Mouse (Mus musculus): Measurements from ENCODE around the gene Oasl1.
A peak's percentile ranks its signal among the peaks of the same experiment; 100 is the strongest.

Gene Oasl1

DNA sequence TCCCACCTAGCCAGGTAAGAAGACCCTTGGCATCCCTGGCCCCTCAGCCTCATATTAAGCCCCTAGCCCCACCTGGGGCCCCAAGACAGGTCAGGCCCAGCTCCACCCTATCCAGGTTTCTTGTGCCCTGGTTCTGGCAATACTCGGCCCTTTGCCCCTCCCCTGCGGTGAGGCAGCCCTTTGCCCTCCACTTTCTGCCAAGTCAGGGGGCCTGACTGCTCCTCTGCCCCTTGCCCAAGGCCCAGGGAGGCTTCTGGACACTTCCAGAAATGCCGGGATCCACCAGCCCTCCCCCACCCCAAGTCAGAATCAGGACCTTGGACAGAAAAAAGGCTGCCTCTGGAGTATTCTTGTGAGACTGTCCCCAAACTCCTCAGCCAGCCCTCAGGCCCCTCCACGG, 46.0 kb downstream of the Oasl1 start:
- DNase-seq (ENCODE audit: low spot score in 2 of 2): no peak

DNA sequence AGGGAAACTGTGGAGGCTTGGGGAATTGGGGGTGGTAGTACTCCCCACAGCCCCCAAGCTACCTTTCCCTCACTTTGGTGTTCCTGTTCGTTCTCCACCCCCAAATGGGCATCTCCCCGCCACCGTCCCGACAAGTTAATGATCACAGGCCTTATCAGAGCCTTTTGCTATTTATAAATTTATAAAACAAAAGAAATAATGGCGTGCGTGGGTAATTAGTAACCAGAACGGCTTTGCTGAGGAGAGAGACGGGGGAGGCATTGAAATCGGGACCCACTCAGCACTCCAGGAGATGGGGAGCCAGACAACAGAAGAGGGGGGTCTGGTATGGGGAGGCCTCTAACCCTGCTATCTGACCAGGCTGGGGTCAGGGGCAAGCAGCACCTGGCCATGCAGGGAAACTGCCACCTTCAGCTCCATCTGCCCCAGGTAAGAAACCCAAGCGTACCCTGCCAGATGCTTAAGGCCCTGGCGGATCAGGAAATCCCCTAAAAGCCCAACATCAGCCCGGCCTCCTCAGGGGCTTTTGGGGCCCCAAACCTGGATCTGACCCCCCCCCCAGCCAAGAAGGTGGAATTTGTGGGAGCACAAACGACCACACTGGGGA, 46.7 kb downstream of the Oasl1 start:
- DNase-seq (ENCODE audit: low spot score in 2 of 2): no peak

DNA sequence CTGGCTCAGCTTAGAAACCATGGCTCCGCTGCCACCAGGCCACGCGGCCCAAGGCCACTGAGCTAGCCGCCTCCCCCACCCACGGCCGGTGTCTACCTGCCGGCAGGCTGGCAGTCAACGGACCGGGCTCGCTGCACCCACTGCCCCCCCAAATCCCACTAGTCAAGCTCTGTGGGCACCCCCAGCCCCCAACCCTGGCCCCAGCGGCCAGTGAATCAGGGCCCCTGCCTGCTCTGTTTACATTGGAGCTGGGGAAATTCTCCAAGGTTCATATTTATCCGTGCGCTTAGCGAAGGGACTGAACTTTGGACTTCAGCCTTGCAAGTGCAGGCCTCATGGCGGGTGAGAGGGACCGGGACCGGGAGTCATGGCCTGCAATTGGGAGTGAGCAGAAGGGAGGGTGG, 47.8 kb downstream of the Oasl1 start, which contains the start of gene Hnf1a:
TSS of gene Hnf1a (minus strand) at position 271 of the 404 bp plus-strand sequence.
- DNase-seq (ENCODE audit: low spot score in 2 of 2): no peak

GRCm38 (mm10) chr5:114972201-114972600, 49.2 kb downstream of the Oasl1 start:
- no peak for DNase-seq (ENCODE audit: low spot score in 2 of 2)

GRCm38 (mm10) chr5:114973131-114973530, 50.1 kb downstream of the Oasl1 start:
- no peak for DNase-seq (ENCODE audit: low spot score in 2 of 2)

DNA sequence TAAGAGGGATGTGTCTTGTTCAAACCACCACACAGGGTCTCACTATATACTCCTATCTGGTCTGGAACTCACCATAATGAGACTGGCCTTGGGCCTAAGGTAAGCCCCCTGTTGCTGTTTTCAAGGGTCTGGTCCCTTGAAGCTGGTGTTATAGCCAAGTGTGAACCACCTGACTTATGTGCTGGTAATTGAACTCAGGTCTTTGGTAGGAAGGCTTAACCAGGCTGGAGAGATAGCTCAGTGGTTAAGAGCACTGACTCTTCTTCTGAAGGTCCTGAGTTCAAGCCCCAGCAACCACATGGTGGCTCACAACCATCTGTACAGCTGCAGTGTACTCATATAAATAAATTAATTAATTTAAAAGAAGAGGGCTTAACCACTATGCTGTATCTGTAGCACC, 53.9 kb downstream of the Oasl1 start:
- no peak for DNase-seq (ENCODE audit: low spot score in 2 of 2)

DNA sequence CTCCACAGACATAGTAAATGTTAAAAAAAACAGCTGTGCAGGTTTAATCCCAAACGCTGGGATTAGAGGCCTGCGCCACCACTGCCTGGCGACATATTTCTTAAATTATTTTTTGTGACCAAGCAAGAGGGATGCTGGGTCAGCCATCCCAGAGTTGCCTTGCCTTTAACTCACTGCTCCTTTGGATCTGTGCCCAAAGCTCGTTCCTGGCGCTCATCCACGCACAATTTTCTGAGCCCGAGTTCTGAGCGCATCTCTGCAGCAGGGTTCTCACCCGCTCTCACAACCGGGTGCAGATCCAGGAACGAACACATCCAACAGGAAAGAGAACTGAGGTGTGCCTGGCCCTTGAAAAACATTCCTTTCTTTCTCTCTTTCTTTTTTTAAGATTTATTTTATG, 55.4 kb downstream of the Oasl1 start:
- no peak for DNase-seq (ENCODE audit: low spot score in 2 of 2)

DNA sequence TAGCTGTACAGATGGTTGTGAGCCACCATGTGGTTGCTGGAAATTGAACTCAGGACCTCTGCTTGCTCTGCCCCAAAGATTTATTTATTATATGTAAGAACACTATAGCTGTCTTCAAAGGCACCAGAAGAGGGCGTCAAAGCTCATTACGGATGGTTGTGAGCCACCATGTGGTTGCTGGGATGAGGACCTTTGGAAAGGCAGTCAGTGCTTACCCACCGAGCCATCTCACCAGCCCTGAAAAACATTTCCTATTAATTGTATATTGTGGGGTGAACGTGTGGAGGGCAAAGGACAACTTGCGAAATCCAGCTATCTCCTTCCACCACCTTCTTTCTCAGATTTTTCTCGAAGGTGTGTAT, 55.8 kb downstream of the Oasl1 start:
- DNase-seq (ENCODE audit: low spot score in 2 of 2): no peak

DNA sequence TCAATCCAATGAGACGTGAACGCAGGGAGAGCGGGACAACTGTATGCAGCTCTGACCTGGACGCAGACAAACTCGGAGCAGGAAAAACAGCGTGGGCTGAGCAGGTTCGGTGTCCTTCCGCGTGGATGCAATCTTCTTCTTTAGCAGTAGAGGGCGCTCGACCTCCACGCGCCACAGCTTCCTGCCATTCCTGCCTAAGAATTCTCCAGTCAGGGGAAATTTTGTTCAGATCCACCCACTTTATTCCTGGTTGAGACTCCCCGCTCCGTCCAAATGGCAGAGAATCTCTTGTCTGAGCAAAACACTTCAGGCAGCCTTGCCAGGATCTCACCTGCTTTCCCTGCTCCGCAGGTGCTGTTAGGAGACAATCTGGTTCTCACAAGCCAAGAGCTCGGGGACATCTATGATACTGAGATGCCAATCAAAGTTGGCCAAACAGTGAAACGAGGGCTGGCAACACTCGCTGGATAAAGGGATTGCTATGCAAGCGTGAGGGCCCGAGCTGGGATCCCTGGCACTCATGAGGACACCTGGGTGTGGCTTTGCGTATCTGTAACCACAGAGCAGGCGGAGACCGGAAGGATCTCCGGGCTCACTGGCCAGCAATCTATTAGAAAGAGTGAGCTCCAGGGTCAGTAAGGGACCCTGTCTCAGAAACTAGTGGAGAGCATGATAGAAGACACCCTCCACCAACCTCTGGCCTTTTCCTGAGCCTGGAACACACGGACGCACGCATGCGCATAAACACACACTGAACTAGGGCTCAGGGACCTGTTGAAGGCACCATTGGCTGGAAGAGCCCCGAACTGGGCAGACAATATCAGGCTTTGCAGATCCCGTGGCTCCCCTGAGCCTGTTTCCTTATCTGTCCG, 56.4 kb downstream of the Oasl1 start:
- DNase-seq (ENCODE audit: low spot score in 2 of 2): peak; percentile 47 to 63

DNA sequence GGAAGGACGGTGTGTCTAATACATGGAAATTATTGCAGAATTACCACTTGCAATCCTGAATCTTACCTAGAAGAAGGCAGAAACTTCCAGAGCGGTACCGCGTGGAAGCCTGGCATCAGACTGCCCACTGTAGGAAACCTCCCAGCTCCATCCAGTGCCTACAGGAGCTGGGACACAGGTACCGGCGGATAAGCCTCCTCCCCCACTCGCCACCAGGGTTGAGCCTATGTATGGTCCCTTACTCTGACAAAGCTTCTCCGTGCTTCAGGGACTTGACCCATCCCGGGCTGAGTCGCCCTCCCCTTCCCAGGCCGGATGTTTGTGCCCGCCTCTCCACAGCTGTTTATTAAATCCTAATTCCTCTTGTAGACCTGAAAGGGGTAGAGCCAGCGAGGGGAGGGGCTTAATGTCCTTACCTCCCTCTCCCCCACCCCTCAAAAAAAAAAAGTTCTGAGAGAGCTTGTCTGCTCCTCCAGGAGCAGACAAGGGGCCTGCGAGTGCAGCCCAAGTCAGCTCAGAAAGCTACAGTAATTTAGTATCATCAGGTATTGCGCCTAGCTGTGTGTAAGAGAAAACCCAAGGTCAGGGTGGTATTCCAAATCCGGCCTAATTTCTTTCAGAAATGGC, 57.2 kb downstream of the Oasl1 start:
- no peak for DNase-seq (ENCODE audit: low spot score in 2 of 2)

- DNase-seq (ENCODE audit: low spot score in 2 of 2): no peak
Measured at GRCm38 (mm10) chr5:114982001-114982400, 59.0 kb downstream of the Oasl1 start.

DNA sequence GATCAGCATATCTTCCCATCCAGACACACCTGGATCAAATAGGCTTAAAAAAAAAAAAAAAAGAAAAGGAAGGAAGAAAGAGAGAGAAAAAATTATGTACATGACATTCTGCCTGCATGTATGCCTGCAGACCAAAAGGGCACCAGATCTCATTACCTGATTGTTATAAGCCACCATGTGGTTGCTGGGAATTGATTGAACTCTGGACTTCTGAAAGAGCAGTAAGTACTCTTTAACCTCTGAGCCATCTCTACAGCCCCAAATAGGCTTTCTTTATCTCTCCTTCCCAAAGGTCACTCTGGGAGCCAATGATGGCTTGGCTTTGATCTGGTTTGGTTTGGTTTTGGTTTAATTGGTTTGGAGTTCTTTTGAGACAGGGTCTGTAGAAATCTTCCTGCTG, 62.0 kb downstream of the Oasl1 start:
- no peak for DNase-seq (ENCODE audit: low spot score in 2 of 2)

Data from spleen, postnatal 14 days (tissue).